Mouse (Mus musculus): Measurements from ENCODE around the gene A030014E15Rik.

- no peak for TF ChIP-seq CTCF (IDR thresholded peaks at IDR 0.05; ENCODE audit: low read depth, low read length)
- TF ChIP-seq TAL1 (conservative IDR thresholded peaks at IDR 0.05; ENCODE audit: low read depth, low read length), result no peak
These were observed 35.2 kb downstream of the A030014E15Rik start, which contains the start of gene Gm47955 for GRCm38 (mm10) chr1:82959870-82960385.
